Mouse (Mus musculus) heart, embryonic 15.5 days (tissue): ENCODE results near the gene Sept11. TPM values are rescaled to one million over a fixed set of nuclear protein-coding genes. Genes with fewer than 3 reads are reported as not detected.

Experiments used
- ATAC-seq: fragments of 200-750 bp; cut with Nextera tagmentation; replicated peaks from 2 replicates; pipeline ENCODE4 v1.8.0; 2017; ENCODE audit warnings: low read depth, moderate TSS enrichment; ENCODE audit not compliant: insufficient number of reproducible peaks, insufficient read depth, low FRiP score
- H3K27ac ChIP-seq: fragments of 300-500 bp; sonication (generic); 2 replicates; pipeline ENCODE4 v1.5.1; 2015; ENCODE audit warnings: mild to moderate bottlenecking, inconsistent platforms
- H3K27me3 ChIP-seq: fragments of 300-500 bp; sonication (generic); 2 replicates; pipeline ENCODE4 v1.6.1; 2015; ENCODE audit warnings: inconsistent platforms
- H3K36me3 ChIP-seq: fragments of 300-500 bp; sonication (generic); 2 replicates; pipeline ENCODE4 v1.6.1; 2015; ENCODE audit warnings: mild to moderate bottlenecking, inconsistent platforms
- H3K4me1 ChIP-seq: fragments of 300-500 bp; sonication (generic); replicated peaks from 2 replicates; pipeline ENCODE4 v1.6.1; 2015; ENCODE audit warnings: inconsistent platforms
- H3K4me2 ChIP-seq: fragments of 300-500 bp; sonication (generic); 2 replicates; pipeline ENCODE4 v1.6.1; 2015; ENCODE audit warnings: inconsistent platforms, mild to moderate bottlenecking, moderate library complexity
- H3K4me3 ChIP-seq: fragments of 300-500 bp; sonication (generic); 2 replicates; pipeline ENCODE4 v1.5.1; 2015; ENCODE audit warnings: mild to moderate bottlenecking, inconsistent platforms
- H3K9ac ChIP-seq: fragments of 300-500 bp; sonication (generic); 2 replicates; pipeline ENCODE4 v1.6.1; 2015; ENCODE audit warnings: mild to moderate bottlenecking, inconsistent platforms
- H3K9me3 ChIP-seq: fragments of 300-500 bp; sonication (generic); replicated peaks from 2 replicates; pipeline ENCODE4 v1.6.1; 2016; ENCODE audit warnings: inconsistent platforms
- WGBS: fragments of 180-500 bp; shearing (Covaris S2); methylation state at CpG from one replicate; pipeline ENCODE4 v1.1.7; 2015; ENCODE audit warnings: mixed read lengths; 5-methylcytosine and 5-hydroxymethylcytosine counted together
- polyA plus RNA-seq: library from polyadenylated mRNA; unstranded; fragments of >200 nt; fragmentation: Nextera tagmentation; extraction: Ambion mirVana; gene quantifications from 2 replicates; pipeline ENCODE4 v1.2.1, GENCODE M21; 2015

Gene Sept11
- polyA plus RNA-seq, 1 experiment from 2014 or later: 79.0 TPM

- no peak overlapping the region for H3K4me3 ChIP-seq
- no peak for ATAC-seq
- no peaks in the 10 kb centered on the region for H3K9me3 ChIP-seq
- no peaks in the 10 kb centered on the region for H3K36me3 ChIP-seq
- no peak overlapping the region for H3K9ac ChIP-seq
- H3K4me1 ChIP-seq: no peaks in the 10 kb centered on the region
- H3K27ac ChIP-seq: no peak overlapping the region
- H3K4me2 ChIP-seq: no peak overlapping the region
- H3K27me3 ChIP-seq: no peaks in the 10 kb centered on the region
- WGBS: 66% methylated on average over 2 of the region's 2 CpGs
These were observed 131.3 kb downstream of the Sept11 start for GRCm38 (mm10) chr5:93224549-93224948.

Other genes starting within 250 kb of the Sept11 start
- 0.09 and 0.25 TPM in 2 replicates for gene Sowahb, start 48.4 kb upstream of the Sept11 start, polyA plus RNA-seq
- 90.3 and 93.6 TPM in 2 replicates for gene Ccni, start 113.1 kb downstream of the Sept11 start, polyA plus RNA-seq
- 1.3 and 2.5 TPM in 2 replicates for gene 2010109A12Rik, start 113.1 kb downstream of the Sept11 start, polyA plus RNA-seq
- gene Ccng2, start 173.8 kb downstream of the Sept11 start, polyA plus RNA-seq: 38.0 and 44.7 TPM in 2 replicates